In genomic region chr10:117843690-117844089, GRCm38 (mm10) we compare ENCODE assay signal across 9 mouse cellular contexts. TPM values are rescaled to one million over a fixed set of nuclear protein-coding genes. Genes with fewer than 3 reads are reported as not detected.
A peak's percentile ranks its signal among the peaks of the same experiment; 100 is the strongest.
DNase-seq lines count a peak whose midpoint lies in the region; ATAC-seq lines count a peak whose summit lies in the region.
"Had no signal": no experiment of that assay in that cellular context is flagged by ENCODE, and none has a peak within 500 bp of the region (broad histone marks: within the 10 kb centered on the region; RNA-seq: fewer than 3 reads in every experiment).

No protein-coding gene starts in this region.

- peaks cover 62% of the 10 kb centered on the region for H3K79me2 ChIP-seq in macrophage (ENCODE audit: inconsistent target)

- peak overlapping the region; percentile 75 for H3K4me2 ChIP-seq in heart, embryonic 13.5 days
- H3K4me2 ChIP-seq in heart, embryonic 16.5 days (ENCODE audit: low read depth, low read length) = peak overlapping the region; percentile 74

- no peaks in the 10 kb centered on the region for H3K9me3 ChIP-seq in heart, embryonic 13.5 days
- no peaks in the 10 kb centered on the region for H3K9me3 ChIP-seq in heart, embryonic 16.5 days (replicated peaks; ENCODE audit: control insufficient read depth, low read length)

- H3K9ac ChIP-seq in heart, embryonic 13.5 days = peak overlapping the region; percentile 99; the same call in 1 of the 2 replicates
- H3K9ac ChIP-seq in heart, embryonic 16.5 days (ENCODE audit: low read length) = no peak overlapping the region; the same call in none of the 2 replicates

- H3K4me3 ChIP-seq in heart, embryonic 13.5 days = peak overlapping the region; percentile 94
- peak overlapping the region; percentile 48; the same call in 1 of the 2 replicates for H3K4me3 ChIP-seq in heart, embryonic 16.5 days (ENCODE audit: low read length)
- peak overlapping the region; percentile 59 for H3K4me3 ChIP-seq in macrophage (ENCODE audit: inconsistent target)

- WGBS in heart, embryonic 13.5 days = 59% methylated on average over 5 of the region's 5 CpGs
- 54% methylated on average over 5 of the region's 5 CpGs for WGBS in heart, embryonic 16.5 days
- WGBS in macrophage (ENCODE audit: missing documents) = 10% methylated on average over 5 of the region's 5 CpGs

- peaks cover 60% of the 10 kb centered on the region for H3K4me1 ChIP-seq in heart, embryonic 13.5 days
- peaks cover 35% of the 10 kb centered on the region for H3K4me1 ChIP-seq in heart, embryonic 16.5 days (ENCODE audit: control insufficient read depth, insufficient read depth, low read length)

- no peak for ATAC-seq in heart, embryonic 13.5 days (ENCODE audit: extremely low read depth, insufficient number of reproducible peaks, low FRiP score, low TSS enrichment)
- ATAC-seq in heart, embryonic 16.5 days (replicated peaks; ENCODE audit: extremely low read depth, insufficient read depth, low FRiP score) = no peak
- ATAC-seq: Patski had no signal

- intact Hi-C loops in left cerebral cortex, postnatal 14 days (cut with DNase I) = loop anchor here (2.0 kb wide), 1 partner anchor 51 kb away; the partner anchor contains the start of gene Nup107

- no peaks in the 10 kb centered on the region for H3K36me3 ChIP-seq in heart, embryonic 13.5 days
- no peaks in the 10 kb centered on the region for H3K36me3 ChIP-seq in heart, embryonic 16.5 days (ENCODE audit: control insufficient read depth, insufficient read depth)
- no peaks in the 10 kb centered on the region for H3K36me3 ChIP-seq in macrophage (ENCODE audit: inconsistent target)

- no peak overlapping the region for H3K27ac ChIP-seq in heart, embryonic 13.5 days (replicated peaks)
- H3K27ac ChIP-seq in heart, embryonic 16.5 days (ENCODE audit: low read length) = no peak overlapping the region
- peak overlapping the region; percentile 80 for H3K27ac ChIP-seq in macrophage

- H3K27me3 ChIP-seq in heart, embryonic 13.5 days (replicated peaks) = no peaks in the 10 kb centered on the region
- H3K27me3 ChIP-seq in heart, embryonic 16.5 days (ENCODE audit: control insufficient read depth, insufficient read depth, low read length) = no peaks in the 10 kb centered on the region
- H3K27me3 ChIP-seq: Patski had no signal

- no peak for DNase-seq in heart, postnatal 4 days
- DNase-seq in CD4-positive helper T cell, adult 2 months (ENCODE audit: low read depth, low spot score) = peak; percentile 81
- DNase-seq in right cerebral cortex, adult 2 months (ENCODE audit: low spot score in 2 of 2) = no peak
- DNase-seq in spleen, postnatal 14 days (ENCODE audit: low spot score in 2 of 2) = no peak
- no peak for DNase-seq in left cerebral cortex, postnatal 14 days (ENCODE audit: low spot score in 2 of 2)

RNA-seq across cellular contexts. Expression of gene Rap1b, which starts 2.1 kb away (rescaled TPM):
- polyA plus RNA-seq in heart, embryonic 13.5 days (2015; fragmentation: Nextera tagmentation; extraction: Ambion mirVana) = 119 and 129 TPM in 2 replicates
- 100 to 1,000 TPM; 101 to 103 TPM for total RNA-seq in heart, postnatal 4 days (2021)
- polyA plus RNA-seq in heart, embryonic 16.5 days (2015; fragmentation: Nextera tagmentation; extraction: Ambion mirVana) = 123 and 135 TPM in 2 replicates
- 100 to 1,000 TPM in 25 of 26 experiments, 10 to 100 TPM in 1; 70.7 to 351 (median 212) TPM for total RNA-seq in macrophage (2018; cell fraction: chromatin; rRNA removed)
- 100 to 1,000 TPM; 377 to 760 (median 592) TPM for total RNA-seq in macrophage (2018; cell fraction: cytosol; rRNA removed)
- total RNA-seq in macrophage (2018; cell fraction: nucleus; rRNA removed) = 100 to 1,000 TPM; 221 to 711 (median 424) TPM
- polyA plus RNA-seq in macrophage (2018) = 389 to 490 TPM (median 469 TPM) in 3 replicates
- total RNA-seq in left cerebral cortex, postnatal 14 days (2021) = 10 to 100 TPM; 76.6 to 76.7 TPM

RNA-seq across cellular contexts. Expression of gene Nup107, which starts 51.2 kb away (rescaled TPM):
- polyA plus RNA-seq in heart, embryonic 13.5 days (2015; fragmentation: Nextera tagmentation; extraction: Ambion mirVana) = 40.2 and 44.1 TPM in 2 replicates
- 10 to 100 TPM; 23.6 to 26.3 TPM for total RNA-seq in heart, postnatal 4 days (2021)
- 39.0 and 55.1 TPM in 2 replicates for polyA plus RNA-seq in heart, embryonic 16.5 days (2015; fragmentation: Nextera tagmentation; extraction: Ambion mirVana)
- total RNA-seq in macrophage (2018; cell fraction: chromatin; rRNA removed) = 10 to 100 TPM in 17 of 26 experiments, 1 to 10 TPM in 9; 4.5 to 32.4 (median 15.9) TPM
- 10 to 100 TPM in 1 of 26 experiments, 1 to 10 TPM in 25; 2.7 to 10.6 (median 6.8) TPM for total RNA-seq in macrophage (2018; cell fraction: cytosol; rRNA removed)
- 10 to 100 TPM in 9 of 26 experiments, 1 to 10 TPM in 17; 3.0 to 32.6 (median 9.2) TPM for total RNA-seq in macrophage (2018; cell fraction: nucleus; rRNA removed)
- polyA plus RNA-seq in macrophage (2018) = 8.0 to 24.8 TPM (median 17.9 TPM) in 3 replicates
- 10 to 100 TPM; 15.5 to 19.9 TPM for total RNA-seq in left cerebral cortex, postnatal 14 days (2021)
